Mouse (Mus musculus) neutrophil, adult 5-6 weeks (primary cell): ENCODE results near the gene Gm21969. TPM values are rescaled to one million over a fixed set of nuclear protein-coding genes. Genes with fewer than 3 reads are reported as not detected.

Experiments used
- ATAC-seq: fragments of 151-379, 151-347 bp; 2 replicates; pipeline ENCODE4 v1.8.0; 2017; ENCODE audit warnings: mild to moderate bottlenecking, moderate TSS enrichment; ENCODE audit not compliant: insufficient number of reproducible peaks, poor library complexity, low FRiP score, severe bottlenecking; ENCODE audit errors: extremely low read depth
- total RNA-seq: library from RNA; stranded (forward); fragments of 200-1000 nt; gene quantifications from 2 replicates; pipeline ENCODE4 v1.2.3, GENCODE M21; 2017

Gene Gm21969
- total RNA-seq, 1 experiment from 2014 or later, result not detected

- ATAC-seq, result no peak
Measured at GRCm38 (mm10) chr4:139640333-139640732, 37.3 kb downstream of the Gm21969 start.

DNA sequence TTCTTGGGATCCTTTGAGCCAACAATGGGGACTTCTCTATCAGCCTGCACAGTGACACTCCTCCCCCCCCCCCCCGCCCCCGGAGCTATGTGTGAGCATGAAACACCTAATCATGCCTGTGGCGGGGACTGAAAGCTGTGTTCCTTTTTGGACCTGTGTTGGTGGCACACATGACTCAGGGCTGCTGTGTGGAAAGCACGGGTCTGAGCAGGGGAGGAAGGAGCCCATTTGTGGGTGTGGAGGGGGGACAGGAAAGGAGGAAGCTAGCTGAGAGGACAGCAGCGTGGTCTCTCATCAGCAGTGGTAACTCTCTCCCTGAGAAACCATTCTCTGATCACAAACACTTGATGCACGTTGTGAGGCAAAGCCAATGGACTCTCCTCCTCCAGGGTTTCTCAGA, 37.8 kb downstream of the Gm21969 start:
- ATAC-seq, result peak; percentile 10; the same call in 1 of the 2 replicates

DNA sequence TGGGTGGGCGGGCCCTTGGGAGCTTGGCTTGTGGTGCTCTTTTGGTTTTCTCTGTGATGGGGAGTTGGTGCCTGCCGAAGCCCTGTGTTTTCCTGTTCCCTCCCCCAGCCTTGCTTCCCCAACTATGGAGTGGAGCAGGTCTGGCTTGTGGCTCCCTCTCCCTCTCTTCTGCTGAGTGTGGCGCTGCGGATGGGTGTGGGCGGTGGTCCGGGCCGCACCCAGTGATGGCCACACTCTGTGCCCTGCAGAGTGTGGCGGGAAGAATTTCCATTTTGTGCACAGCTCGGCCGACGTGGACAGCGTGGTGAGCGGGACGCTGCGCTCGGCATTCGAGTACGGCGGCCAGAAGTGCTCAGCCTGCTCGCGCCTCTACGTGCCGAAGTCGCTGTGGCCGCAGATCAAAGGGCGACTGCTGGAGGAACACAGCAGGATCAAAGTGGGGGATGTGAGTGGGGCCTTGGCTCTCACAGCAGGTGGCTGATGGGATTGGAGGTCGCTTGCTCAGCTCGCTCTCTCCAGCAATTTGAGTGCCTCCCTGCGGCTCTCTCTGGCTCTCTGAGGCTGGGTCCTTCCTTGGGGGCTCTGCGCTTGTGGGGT, 38.9 kb downstream of the Gm21969 start:
- no peak for ATAC-seq

DNA sequence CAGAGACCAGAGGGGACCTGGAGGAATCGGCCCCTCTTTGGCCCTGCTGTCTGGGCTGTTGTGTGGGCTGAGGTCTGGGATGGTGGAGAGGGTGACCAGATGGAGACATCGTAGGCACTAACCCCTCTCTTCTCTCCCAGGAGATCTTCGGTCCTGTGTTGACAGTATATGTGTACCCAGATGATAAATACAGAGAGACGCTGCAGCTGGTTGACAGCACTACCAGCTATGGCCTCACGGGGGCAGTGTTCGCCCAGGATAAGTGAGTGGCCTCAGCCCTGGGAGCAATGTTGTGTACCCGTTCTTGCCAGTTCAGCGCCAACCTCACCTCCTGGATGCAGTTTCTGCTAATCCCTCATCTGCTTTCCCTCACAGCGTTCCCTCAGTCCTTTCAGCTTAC, 41.0 kb downstream of the Gm21969 start:
- peak; percentile 42; the same call in 1 of the 2 replicates for ATAC-seq

DNA sequence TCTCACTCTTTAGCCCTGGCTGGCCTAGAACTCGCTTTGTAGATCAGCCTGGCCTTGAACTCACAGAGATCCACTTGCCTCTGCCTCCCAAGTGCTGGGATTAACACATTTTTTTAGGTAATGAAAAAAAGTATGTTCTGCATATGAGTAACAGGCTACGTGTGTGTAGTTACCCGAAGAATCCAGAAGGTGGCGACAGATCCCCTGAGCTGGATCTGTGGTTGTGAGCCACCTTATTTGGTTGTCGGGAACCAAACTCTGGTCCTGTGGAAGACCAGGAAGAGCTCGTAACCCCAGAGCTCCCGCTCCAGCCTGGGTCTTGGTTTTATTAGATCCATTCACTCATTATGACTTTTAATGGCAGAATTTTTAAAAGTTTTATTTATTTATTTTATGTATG, 43.9 kb downstream of the Gm21969 start:
- no peak for ATAC-seq

DNA sequence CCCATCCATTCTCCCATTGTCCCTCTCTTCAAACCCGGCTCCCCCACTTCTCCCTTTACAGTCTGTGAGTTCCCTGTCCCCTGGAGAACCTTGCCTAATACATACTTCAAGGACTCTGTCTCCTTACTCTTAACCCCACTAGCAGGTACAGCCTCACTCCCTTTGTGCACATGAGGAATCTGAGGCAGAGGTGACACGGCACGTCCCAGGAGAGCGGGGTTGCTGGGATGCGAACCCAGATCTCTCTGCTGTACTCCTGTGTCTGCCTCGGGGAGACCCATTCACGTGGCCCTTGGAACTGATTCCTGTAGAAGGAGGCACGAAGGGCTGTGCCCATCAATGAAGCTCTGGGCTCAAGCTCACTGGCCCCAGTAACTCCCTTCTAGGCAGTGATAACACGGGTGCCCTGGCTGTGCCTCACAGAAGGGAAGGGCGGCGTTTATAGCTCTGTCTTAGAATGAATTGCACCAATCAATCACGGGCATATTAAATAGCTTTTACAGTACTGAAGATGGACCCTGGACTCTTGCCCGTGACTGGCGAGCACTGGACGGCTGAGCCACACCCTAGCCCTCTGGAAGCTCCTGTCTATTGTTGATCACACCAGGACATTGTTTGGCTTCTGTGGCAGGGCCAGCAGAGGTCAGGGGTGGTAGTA, 47.2 kb downstream of the Gm21969 start:
- no peak for ATAC-seq

DNA sequence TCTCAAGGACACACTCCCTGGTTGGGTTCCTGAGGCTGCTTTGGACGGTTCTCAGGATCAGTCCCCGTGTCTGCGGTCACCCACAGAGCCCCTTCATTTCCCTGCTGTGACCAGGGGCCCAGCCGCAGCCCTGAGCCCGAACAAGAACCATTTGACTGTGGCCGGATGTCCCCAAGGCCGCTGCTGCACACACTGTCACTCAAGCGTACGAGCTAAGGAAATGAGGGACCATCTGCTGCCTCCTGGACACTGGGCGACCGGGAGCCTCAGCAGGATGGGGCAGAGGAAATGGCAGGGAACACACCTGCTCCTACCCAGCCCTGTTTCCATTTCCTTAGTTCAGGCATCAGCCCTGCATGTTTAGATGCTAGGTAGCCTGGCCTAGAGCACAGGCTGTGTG, 47.9 kb downstream of the Gm21969 start:
- ATAC-seq, result no peak

GRCm38 (mm10) chr4:139653238-139653637, 50.3 kb downstream of the Gm21969 start, which contains the start of gene Tas1r2:
Gene Tas1r2, plus strand, starts transcription at chr4:139653538.
- no peak for ATAC-seq

- ATAC-seq, result no peak
Measured at GRCm38 (mm10) chr4:139661897-139662296, 58.9 kb downstream of the Gm21969 start.

DNA sequence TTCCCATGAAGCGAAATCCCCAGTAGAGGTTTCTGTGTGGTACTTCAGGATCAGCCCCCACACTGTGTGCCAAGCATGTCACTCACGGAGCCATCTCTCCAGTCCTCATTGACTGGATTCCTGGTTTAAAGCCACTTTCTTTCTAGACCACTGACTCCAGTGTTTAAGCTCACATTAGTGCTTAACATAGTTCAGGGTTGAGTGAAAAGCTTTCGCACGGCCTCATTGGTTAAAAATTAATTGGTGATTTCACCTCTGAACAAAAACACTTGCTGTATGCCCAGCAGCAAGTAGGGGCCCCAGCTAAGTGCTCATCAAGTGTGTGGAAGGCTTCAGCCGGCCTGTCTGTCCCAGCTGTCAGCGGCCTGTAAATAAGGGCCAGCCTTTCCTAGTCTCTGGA, 64.6 kb downstream of the Gm21969 start:
- no peak for ATAC-seq

DNA sequence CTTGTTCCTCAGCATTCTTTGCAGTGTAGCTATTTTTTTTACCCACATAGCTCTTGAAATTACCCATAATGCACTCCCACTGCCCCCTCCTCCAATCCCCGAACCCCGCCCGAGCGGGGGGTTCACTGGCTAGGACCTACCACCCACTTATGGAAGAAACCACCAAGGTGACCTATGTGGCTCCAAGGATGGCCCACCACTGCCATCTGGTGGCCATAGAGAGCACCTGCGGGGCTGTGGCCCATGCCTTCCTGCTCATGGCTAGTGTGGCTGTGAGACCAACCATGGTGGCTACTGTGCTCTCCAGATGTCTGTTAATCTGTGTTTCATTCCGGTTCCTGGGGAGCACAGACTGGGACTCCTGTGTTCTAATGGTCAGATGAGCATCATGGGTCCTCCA, 66.9 kb downstream of the Gm21969 start:
- ATAC-seq, result peak; percentile 58

DNA sequence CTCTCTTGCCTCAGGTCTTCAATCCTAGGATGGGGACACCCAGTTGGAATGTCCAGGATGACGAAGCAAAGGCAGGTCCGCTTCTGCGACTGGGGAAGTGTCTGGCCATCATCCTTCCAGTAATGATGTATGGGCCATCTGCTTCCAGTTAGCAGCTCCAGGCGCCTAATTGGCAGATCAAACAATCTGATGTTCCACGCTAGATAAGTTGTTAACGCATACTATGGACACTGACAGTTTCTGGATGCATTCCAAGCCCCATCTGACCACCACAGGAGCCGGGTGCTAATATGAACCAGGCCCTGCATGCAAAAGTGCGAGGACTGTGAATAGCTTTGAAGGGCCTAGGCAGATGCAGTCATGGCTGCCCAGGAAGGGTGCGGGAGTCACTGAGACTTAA, 72.7 kb downstream of the Gm21969 start:
- ATAC-seq, result no peak

DNA sequence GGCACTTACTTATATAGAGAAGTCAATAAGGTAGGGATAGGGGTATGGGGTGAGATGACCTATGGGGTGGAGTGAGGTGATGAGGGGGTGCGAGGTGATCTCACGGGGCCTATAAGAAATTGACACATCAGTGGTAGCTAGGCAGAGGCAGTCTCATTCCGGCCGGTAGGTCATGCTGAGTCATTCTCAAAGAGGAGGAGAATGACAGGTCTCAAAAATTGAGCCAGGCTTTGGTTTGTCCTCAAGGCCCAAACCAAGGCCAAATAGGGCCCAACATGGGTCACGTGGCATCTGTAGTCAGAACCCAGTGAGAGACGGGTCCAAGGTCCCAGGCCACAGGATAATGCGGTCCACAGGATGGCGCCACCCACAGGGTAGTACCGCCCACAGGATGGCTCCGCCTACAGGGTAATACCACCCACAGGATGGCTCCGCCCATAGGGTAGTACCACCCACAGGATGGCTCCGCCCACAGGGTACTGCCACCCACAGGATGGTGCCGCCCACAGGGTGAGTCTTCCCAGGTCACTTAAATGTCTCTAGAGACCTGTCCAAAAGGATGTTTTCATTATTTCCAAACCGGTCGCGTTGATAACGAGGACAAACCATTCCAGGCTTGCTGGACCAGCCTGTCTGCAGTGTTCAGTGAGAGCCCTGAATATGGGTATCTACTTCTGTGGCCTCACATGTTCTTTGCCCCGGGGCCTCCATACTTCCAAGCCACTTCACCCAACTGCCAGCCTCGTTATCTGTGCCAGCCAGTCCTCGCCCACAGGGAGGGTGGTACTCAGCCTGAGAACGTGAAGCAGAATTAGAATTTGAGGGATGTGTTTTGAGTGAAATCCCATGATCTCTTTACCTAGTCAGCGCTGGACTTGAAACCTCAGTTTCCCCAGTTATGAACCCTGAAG, 81.0 kb downstream of the Gm21969 start:
- no peak for ATAC-seq

DNA sequence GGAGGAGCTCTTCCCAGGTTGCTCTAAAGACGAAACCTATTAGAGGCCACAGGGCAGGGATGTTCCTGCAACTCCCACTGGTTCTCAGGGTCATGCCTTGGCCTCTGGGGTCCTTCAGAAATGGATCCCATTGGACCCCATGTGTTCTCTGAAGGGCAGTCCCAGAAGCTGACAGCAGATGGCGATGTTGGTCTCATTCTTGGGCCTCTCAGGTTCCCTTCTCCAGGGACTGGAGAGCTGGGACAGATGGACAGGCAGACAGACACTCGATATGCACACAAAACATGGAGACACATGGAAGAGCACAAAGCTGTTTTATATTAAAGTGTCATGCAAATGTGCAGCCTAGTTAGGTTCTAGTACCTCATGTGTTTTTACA, 81.6 kb downstream of the Gm21969 start:
- ATAC-seq, result no peak

DNA sequence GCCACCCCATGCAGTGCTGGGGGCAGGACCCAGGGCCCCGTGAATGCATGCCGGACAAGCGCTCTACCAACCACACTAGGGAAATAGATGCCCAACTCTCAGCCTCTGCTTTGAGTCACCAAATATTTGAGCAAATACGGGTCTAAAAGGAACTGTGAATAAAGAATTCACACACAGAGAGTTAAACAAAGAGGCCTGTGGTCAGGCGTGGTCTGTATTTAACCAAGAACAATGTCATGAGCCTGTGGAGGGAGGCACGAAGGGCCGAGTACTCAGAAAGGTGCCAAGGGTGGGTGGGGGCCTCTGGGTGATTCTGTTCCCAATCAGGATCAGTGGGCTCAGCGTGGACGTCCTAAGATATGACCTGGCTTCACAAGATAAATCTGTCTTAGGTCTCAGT, 85.1 kb downstream of the Gm21969 start:
- ATAC-seq, result no peak

- no peak for ATAC-seq
Measured at GRCm38 (mm10) chr4:139689627-139690269, 86.8 kb downstream of the Gm21969 start.

GRCm38 (mm10) chr4:139693315-139693714, 90.3 kb downstream of the Gm21969 start:
- ATAC-seq, result no peak

DNA sequence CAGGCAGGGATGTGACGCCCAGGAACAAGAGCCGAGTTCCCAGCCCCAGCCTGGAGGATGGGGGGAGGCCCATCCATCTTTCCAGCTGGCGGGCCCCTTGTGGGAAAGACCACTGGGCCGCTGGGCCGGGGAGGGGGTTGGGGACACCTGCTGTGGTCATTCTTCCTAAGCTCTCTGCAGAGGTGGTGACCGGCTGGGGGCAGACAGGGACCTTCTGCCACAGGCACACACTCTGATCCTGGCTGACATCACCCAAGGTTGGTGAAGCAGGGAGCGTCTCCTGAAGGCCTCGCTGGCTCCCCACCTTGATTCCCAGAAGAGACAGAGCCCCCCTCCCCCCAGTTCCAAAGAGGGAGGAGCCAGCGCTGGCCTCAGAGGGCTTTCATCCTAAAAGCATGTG, 94.8 kb downstream of the Gm21969 start:
- no peak for ATAC-seq

DNA sequence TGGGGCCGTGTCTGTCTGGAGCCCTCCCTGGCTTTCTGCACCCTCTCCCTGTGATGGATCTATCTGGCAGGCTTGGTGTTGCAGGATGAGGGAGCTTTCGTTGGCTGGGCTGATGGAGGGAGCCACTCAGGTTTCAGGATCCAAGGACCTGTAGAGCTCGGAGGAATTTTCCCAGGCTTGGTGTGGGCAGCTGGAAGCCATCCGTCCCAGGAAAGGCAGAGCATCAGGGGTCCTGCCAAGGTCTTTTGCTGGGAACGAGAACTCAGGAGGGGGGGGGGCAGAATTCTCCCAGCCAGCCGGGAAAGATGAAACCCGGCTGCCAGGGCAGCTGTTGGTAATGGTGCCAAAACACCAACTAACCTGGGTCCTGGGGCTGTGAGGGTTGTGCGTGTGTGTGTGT, 95.6 kb downstream of the Gm21969 start:
- no peak for ATAC-seq
